Mouse (Mus musculus): Measurements from ENCODE around the gene Krt1.

Krt1 gene

DNA sequence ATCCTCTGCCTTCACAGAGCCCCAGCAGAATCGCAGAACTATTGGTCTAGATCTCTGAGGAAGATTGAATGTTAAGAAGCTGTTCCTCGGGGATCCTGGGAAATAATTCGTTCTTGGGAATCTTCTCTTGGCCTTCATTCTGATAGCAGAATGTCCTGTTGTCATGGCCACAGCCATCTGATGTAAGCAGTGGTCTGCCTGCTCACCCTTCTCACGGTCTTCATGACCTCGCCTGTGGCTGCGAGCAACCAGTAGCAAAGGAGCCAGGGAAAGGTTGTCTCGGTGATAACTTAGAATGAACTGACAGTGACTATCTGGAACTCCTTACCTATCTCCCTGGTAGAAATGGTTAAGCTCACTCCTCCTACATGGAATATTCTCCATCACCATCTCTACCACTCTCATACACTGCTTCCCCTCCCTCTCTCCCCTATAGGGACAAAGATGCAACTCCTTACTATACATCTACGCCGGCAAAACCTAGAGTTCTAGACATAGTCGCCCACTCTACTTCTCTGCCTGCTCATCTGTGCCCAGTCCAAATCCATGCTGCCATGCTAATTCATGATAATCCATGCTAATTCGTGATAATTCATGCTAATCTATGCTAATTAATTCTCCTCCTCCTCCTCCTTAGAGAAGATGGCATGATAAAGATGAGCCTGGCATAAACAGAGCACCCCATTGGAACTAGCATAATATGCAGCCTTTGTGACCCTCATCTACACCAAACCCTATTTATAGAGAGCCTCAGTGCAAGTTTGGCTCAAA lies 47.4 kb downstream of the Krt1 start:
- DNase-seq (ENCODE audit: low read depth, low spot score): peak; percentile 79

- no peak for DNase-seq (ENCODE audit: low read depth, low spot score)
These were observed 48.2 kb downstream of the Krt1 start, which contains the start of gene Krt73 for GRCm38 (mm10) chr15:101802296-101802835. Krt73 (minus strand) TSS chr15:101802346.

Data from telencephalon, adult 2 months (tissue).